Mouse (Mus musculus): ENCODE results near the gene Tmem255b.
A peak's percentile ranks its signal among the peaks of the same experiment; 100 is the strongest.

Tmem255b gene

DNA sequence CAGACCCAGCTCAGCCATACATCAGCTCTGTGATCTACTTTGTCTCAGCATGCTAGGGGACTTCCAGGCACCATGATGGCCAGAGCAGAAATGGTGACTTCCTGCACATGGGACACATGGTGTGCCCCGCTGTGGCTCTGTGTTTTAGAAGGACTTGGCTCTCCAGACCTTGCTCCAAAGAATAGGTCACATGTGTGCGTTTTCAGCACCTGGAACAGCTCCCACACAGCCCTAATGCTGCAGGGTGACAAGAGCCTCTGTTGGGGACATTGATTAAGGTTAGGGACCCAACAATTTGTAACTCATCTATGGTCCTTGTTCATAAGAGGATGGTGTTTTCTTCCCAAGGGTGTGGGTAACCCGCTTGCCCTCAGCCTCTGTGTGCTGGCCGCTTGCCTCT lies 13.2 kb downstream of the Tmem255b start:
- DNase-seq, result peak in 1 of 2 experiments; percentile 40

- no peak for DNase-seq
Observed at GRCm38 (mm10) chr8:13451747-13452277, 16.8 kb downstream of the Tmem255b start.

- DNase-seq, result no peak
Observed at GRCm38 (mm10) chr8:13454341-13455113, 19.5 kb downstream of the Tmem255b start.

GRCm38 (mm10) chr8:13455295-13455694 lies 20.3 kb downstream of the Tmem255b start:
- peak; percentile 74 to 77 for DNase-seq

GRCm38 (mm10) chr8:13459431-13459830 lies 24.4 kb downstream of the Tmem255b start:
- no peak for DNase-seq

GRCm38 (mm10) chr8:13461085-13461765 lies 26.2 kb downstream of the Tmem255b start:
- DNase-seq, result no peak

DNA sequence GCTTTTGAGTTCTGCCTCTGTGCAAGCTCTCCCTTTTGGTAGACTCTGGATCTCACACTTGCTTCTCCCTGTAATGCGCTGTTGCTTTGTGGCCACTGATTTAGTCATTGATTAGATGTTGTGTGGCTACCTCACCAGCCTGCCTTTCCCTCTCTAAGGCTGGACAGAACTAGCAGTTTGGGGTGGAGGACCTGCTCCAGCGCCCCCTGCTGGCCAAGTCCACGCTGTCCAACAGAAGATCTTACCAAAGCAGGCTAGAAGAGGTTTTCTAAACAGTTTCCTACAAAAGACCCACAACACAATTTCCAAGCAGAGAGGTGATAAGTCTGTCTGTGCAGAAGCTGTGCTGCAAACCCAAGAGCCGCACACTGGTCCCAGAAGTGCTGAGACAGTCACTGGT lies 26.9 kb downstream of the Tmem255b start:
- peak; percentile 74 to 80 for DNase-seq

DNA sequence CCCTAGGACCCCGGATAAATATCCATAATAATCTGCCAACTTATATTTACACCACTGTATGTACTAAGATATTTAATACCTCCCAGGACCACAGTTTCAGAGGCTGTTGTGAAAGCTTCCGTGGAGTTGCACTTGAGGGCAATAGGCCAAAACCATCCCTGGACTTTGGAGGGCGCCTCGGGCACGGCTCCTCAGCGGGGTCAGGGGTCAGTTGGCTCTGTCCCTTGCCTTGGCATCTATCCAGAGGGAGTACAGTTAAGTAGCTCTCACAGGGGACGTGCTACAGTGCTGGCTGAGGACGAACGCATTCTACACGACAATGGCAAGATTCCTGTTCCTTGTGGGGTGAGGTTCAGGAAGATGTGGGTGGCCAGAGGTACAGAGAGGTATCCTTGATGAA lies 27.4 kb downstream of the Tmem255b start:
- DNase-seq, result peak; percentile 84 to 88

- no peak for DNase-seq
Observed at GRCm38 (mm10) chr8:13465324-13465723, 30.3 kb downstream of the Tmem255b start.

DNA sequence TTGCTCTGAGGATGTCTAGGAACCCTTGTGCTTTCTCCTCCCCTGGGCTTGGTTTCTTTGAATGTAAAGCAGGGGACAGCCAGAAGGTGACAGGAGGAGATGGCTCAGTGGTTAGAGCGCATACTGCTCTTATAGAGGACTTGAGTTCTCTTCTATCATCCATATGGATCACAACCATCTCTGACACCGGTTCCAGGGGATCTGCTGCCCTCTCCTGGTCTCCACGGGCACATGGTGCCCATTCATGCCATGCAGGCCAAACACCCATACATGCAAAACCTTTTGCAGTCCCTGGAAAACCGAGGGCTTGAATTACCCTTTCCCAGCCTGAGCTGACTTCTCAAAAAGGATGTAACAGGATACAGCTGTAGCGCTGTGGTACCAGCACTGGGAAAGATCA lies 32.0 kb downstream of the Tmem255b start:
- no peak for DNase-seq

- peak in 1 of 2 experiments; percentile 75 for DNase-seq
Observed at GRCm38 (mm10) chr8:13468737-13469136, 33.7 kb downstream of the Tmem255b start.

DNA sequence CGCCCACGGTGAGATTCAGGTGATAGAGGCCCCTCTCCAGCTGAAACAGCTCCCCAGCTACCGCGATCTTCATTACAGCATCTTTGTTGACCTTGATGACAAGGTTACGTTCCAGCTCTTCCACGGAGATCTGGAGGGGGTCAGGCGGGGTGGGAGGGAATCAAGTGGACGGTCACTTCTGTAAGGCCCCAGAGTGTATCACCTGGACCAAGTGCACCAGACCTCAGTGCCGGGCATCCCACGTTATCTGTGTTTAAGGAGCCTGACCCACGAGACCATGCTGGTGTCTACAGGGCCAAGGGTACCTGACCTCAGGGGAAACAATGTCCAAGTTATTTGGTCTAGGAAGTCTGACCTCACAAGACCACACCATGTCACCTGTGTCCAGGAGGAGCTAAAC lies 36.5 kb downstream of the Tmem255b start:
- no peak for DNase-seq

- DNase-seq, result peak; percentile 41 to 58
Observed at GRCm38 (mm10) chr8:13472284-13472683, 37.3 kb downstream of the Tmem255b start.

DNA sequence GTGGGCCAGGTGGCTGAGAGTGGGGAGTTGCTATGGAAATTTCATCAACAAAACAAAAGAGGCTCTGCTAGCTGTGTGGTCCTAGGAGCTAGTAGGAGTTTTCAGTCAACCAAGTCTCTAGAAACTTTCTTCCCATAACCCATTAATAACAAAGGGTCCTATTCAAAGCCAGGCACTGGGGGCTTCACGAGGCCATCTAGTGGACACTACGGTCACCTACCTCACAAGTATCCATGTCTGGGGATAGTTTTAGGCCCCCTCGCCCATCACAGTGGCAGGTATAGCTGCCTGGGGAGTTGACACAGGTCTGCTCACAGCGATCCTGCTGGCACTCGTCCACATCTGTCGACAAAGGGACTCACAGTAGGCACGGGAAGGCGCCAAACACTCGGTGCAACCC lies 40.9 kb downstream of the Tmem255b start:
- no peak for DNase-seq

DNA sequence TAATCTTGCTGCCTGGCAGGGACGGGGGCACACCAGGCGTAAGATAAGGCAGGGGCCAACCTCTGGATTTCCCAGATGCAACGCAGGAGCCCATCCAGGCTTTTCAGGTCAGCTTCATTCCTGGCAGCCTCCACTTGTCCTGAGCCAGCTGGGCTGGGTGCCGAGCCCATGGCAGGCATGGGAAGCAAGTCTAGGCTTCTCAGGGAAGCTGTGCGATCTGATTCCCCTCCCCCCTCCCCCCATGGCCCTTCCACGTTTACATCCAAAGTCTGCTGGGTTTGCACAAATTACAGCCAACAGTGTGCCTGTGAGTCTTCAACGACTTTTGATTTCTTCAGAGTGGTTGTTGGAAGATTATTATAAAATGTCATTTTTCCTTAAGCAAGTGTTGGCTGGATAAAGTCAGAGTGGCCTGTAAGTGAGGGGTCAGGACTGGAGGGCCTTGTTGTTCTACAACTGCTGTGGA lies 46.1 kb downstream of the Tmem255b start:
- DNase-seq, result peak in 1 of 2 experiments; percentile 79

GRCm38 (mm10) chr8:13481596-13481995 lies 46.6 kb downstream of the Tmem255b start:
- DNase-seq, result no peak

GRCm38 (mm10) chr8:13482101-13482801 lies 47.3 kb downstream of the Tmem255b start:
- no peak for DNase-seq

- DNase-seq, result no peak
Observed at GRCm38 (mm10) chr8:13483191-13483590, 48.2 kb downstream of the Tmem255b start.

DNA sequence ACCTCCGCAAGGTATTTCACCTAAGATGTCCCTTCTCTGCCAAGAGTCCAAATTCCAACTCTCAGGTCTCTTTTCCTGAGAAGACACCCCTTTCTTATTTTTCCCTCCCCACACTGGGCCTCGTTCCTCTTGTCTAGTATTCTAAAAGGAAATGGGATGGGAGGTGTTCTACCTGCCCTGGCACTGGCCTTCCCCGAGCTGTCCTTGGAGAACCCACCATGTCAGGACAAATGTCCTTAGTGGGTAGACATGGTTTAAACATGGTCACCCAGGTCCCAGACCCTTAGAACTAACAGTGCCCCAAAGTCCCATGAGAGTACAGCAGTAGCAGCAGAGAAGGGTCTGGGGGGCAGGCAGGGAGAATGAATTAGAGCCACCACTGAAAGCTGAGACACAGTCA lies 54.4 kb downstream of the Tmem255b start:
- DNase-seq, result no peak

DNA sequence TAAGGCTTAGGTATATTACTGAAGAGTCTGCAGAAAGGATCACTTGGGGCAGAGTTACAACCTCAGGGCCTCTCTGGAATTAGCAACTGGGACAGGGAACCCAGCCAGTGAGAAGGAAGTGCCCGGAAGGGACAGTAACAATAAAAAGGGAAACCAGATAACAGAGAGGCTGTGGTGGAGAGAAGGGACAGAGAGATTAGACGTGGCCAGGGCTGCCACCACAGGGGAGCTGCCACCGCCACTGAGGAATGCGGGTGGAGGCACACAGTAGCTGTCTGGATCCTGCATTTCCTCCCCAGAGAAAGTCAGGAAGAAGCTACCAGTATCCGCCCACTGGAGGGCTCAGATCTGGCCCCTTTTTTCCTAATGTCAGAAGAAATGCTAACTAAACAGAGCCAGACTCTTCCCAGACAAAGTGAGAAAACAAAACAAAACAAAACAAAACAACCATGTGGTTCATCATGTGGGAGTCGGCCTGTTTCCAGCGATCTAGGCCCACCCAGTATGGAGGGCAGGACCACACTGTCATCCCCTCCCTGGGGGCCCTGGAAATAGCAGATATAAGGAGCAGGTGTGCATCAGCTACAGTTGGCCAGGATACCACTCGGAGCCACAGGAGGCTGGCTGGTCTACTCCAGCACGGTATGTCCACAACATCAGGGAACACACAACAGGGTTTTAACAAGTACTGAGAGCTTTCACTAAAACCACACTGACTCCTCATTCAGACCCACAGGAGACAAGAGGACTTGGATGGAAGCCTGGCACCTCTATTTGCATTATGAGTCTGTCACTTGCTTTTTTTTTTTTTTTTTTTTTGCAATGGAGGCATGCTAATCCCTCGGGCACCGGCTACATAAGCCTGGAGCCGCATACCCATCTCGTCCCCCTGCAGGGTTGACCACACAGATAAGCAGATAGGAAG lies 55.3 kb downstream of the Tmem255b start:
- peak in 1 of 2 experiments; percentile 53 for DNase-seq

DNA sequence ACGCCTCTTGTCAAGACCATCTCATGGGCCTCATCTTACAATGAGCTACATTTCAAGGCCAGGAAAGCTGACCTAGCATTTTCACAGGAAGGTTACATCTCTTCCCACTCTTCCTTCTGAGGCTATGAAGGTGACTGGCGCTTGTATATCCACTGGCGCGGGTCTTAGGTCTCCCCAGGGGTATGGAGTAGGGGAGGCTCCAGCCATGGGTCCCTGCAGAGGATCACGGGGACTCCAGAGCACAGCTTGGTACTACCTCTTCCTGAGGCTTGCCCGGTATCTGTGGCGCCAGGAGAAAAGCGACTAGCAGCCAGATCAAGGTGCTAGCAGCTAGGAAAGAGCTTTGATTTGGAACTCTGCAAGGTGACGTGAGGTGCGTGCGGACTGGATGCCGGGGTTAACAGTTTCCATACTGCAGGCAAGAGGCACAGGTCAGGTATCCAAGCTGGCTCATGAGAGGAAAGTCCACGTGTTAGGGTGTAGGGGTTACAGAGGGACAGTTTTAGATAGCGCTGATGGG lies 56.6 kb downstream of the Tmem255b start:
- DNase-seq, result no peak

Data from lung, postnatal 4 days (tissue).